Mouse (Mus musculus): ENCODE measurements around the gene Dnajb2.

Gene Dnajb2

GRCm38 (mm10) chr1:75236117-75237050, at the start of gene Dnajb2:
Dnajb2 (plus strand) TSS chr1:75236406.
- peak; percentile 94 for DNase-seq

GRCm38 (mm10) chr1:75187126-75187525, 49.1 kb upstream of the Dnajb2 start:
- no peak for DNase-seq

- no peak for DNase-seq
These were observed 48.2 kb upstream of the Dnajb2 start for GRCm38 (mm10) chr1:75187914-75188483.

- no peak for DNase-seq
These were observed 45.6 kb upstream of the Dnajb2 start for GRCm38 (mm10) chr1:75190577-75190976.

GRCm38 (mm10) chr1:75191258-75191621, 45.0 kb upstream of the Dnajb2 start:
- DNase-seq: no peak

GRCm38 (mm10) chr1:75191622-75192402, 44.4 kb upstream of the Dnajb2 start, which contains the start of the genes Ankzf1 and Atg9a:
Ankzf1 (plus strand) TSS chr1:75192151.
Atg9a (minus strand) TSS chr1:75192196.
- peak; percentile 97 for DNase-seq

GRCm38 (mm10) chr1:75192452-75192851, 43.8 kb upstream of the Dnajb2 start:
- peak; percentile 70 for DNase-seq

GRCm38 (mm10) chr1:75201236-75201635, 35.0 kb upstream of the Dnajb2 start:
- peak; percentile 56 for DNase-seq

- peak; percentile 88 for DNase-seq
These were observed 27.1 kb upstream of the Dnajb2 start for GRCm38 (mm10) chr1:75208967-75209678.

- DNase-seq: peak; percentile 98
These were observed 25.8 kb upstream of the Dnajb2 start, which contains the start of the genes Glb1l and Stk16 for GRCm38 (mm10) chr1:75210136-75211087. Glb1l (minus strand) TSS chr1:75210813. Stk16 (plus strand) TSS chr1:75210838.

- no peak for DNase-seq
These were observed 25.0 kb upstream of the Dnajb2 start for GRCm38 (mm10) chr1:75211141-75211708.

- no peak for DNase-seq
These were observed 23.7 kb upstream of the Dnajb2 start for GRCm38 (mm10) chr1:75212542-75212941.

GRCm38 (mm10) chr1:75213096-75213495, 23.1 kb upstream of the Dnajb2 start:
- DNase-seq: no peak

GRCm38 (mm10) chr1:75214442-75214841, 21.8 kb upstream of the Dnajb2 start:
- peak; percentile 92 for DNase-seq

GRCm38 (mm10) chr1:75214886-75215285, 21.3 kb upstream of the Dnajb2 start:
- DNase-seq: peak; percentile 78

- no peak for DNase-seq
These were observed 20.4 kb upstream of the Dnajb2 start for GRCm38 (mm10) chr1:75215785-75216184.

GRCm38 (mm10) chr1:75216797-75217585, 19.2 kb upstream of the Dnajb2 start:
- DNase-seq: peak; percentile 29

GRCm38 (mm10) chr1:75217893-75218226, 18.3 kb upstream of the Dnajb2 start:
- no peak for DNase-seq

- peak; percentile 46 for DNase-seq
These were observed 17.8 kb upstream of the Dnajb2 start for GRCm38 (mm10) chr1:75218227-75219001.
